Comparison of ENCODE assay signal across 14 mouse cellular contexts in genomic region chr3:18645927-18646326, GRCm38 (mm10).
A peak's percentile ranks its signal among the peaks of the same experiment; 100 is the strongest.
DNase-seq lines count a peak whose midpoint lies in the region; ATAC-seq and TF ChIP-seq lines count a peak whose summit lies in the region.
"Had no signal": no experiment of that assay in that cellular context is flagged by ENCODE, and none has a peak within 500 bp of the region (broad histone marks: within the 10 kb centered on the region; RNA-seq: fewer than 3 reads in every experiment).

No protein-coding gene starts in this region.

- H3K27me3 ChIP-seq in hindbrain, embryonic 16.5 days (replicated peaks; ENCODE audit: control insufficient read depth, insufficient read depth, low read length): no peaks in the 10 kb centered on the region
- H3K27me3 ChIP-seq in hindbrain, embryonic 11.5 days (ENCODE audit: control insufficient read depth, insufficient read depth, low read length): no peaks in the 10 kb centered on the region
- H3K27me3 ChIP-seq in hindbrain, postnatal 0 days (ENCODE audit: insufficient read depth, low read length): no peaks in the 10 kb centered on the region
- H3K27me3 ChIP-seq: limb, embryonic 15.5 days had no signal

- peak; percentile 67; the same call in 1 of the 2 replicates for ATAC-seq in hindbrain, embryonic 16.5 days
- ATAC-seq in hindbrain, embryonic 11.5 days (ENCODE audit: low FRiP score): no peak
- peak; percentile 38; the same call in 1 of the 2 replicates for ATAC-seq in hindbrain, postnatal 0 days
- ATAC-seq: activated CD4-positive, CD25-positive, alpha-beta regulatory T cell, adult 4 months; forebrain, embryonic 14.5 days; liver, postnatal 0 days had no signal

- H3K9me3 ChIP-seq in hindbrain, embryonic 16.5 days (ENCODE audit: control insufficient read depth, low read length): no peaks in the 10 kb centered on the region
- H3K9me3 ChIP-seq in hindbrain, embryonic 11.5 days (ENCODE audit: control insufficient read depth, low read length): no peaks in the 10 kb centered on the region
- H3K9me3 ChIP-seq in hindbrain, postnatal 0 days (ENCODE audit: low read length): no peaks in the 10 kb centered on the region
- H3K9me3 ChIP-seq: limb, embryonic 15.5 days had no signal

- no peak overlapping the region for H3K9ac ChIP-seq in hindbrain, embryonic 16.5 days (ENCODE audit: low read depth, low read length)
- H3K9ac ChIP-seq in hindbrain, embryonic 11.5 days (ENCODE audit: low read depth, low read length): no peak overlapping the region
- H3K9ac ChIP-seq in hindbrain, postnatal 0 days (replicated peaks; ENCODE audit: low read length): no peak overlapping the region
- H3K9ac ChIP-seq: limb, embryonic 15.5 days; liver, postnatal 0 days had no signal

- TF ChIP-seq CTCF in hindbrain, postnatal 0 days (IDR thresholded peaks at IDR 0.05; ENCODE audit: low read depth): no peak

- H3K27ac ChIP-seq in hindbrain, embryonic 16.5 days (ENCODE audit: low read depth, low read length): no peak overlapping the region
- no peak overlapping the region for H3K27ac ChIP-seq in hindbrain, embryonic 11.5 days (ENCODE audit: low read depth, low read length)
- H3K27ac ChIP-seq in hindbrain, postnatal 0 days: no peak overlapping the region
- H3K27ac ChIP-seq: limb, embryonic 15.5 days; macrophage had no signal

- H3K4me1 ChIP-seq in hindbrain, embryonic 16.5 days (ENCODE audit: control insufficient read depth, insufficient read depth, low read depth, low read length): no peaks in the 10 kb centered on the region
- H3K4me1 ChIP-seq in hindbrain, embryonic 11.5 days (replicated peaks; ENCODE audit: control insufficient read depth, insufficient read depth, low read length): no peaks in the 10 kb centered on the region
- H3K4me1 ChIP-seq in hindbrain, postnatal 0 days (ENCODE audit: insufficient read depth, low read length): no peaks in the 10 kb centered on the region
- H3K4me1 ChIP-seq: limb, embryonic 15.5 days had no signal

- DNase-seq in hindbrain, embryonic 11.5 days (ENCODE audit: low spot score): no peak
- DNase-seq in ES-CJ7 (ENCODE audit: low read depth, low spot score): peak; percentile 26
- DNase-seq in cerebellum, adult 11-12 months: peak; percentile 48
- DNase-seq in hindbrain, postnatal 0 days (ENCODE audit: low spot score): peak; percentile 27
- no peak for DNase-seq in right cerebral cortex, postnatal 14 days
- DNase-seq in spleen, adult 18-20 months: no peak
- DNase-seq: kidney, adult 8-10 months; liver, postnatal 0 days had no signal

- H3K4me2 ChIP-seq in hindbrain, embryonic 16.5 days (ENCODE audit: low read length): no peak overlapping the region
- no peak overlapping the region for H3K4me2 ChIP-seq in hindbrain, embryonic 11.5 days (replicated peaks; ENCODE audit: low read depth, low read length)
- no peak overlapping the region for H3K4me2 ChIP-seq in hindbrain, postnatal 0 days (ENCODE audit: low read depth, low read length)
- H3K4me2 ChIP-seq: limb, embryonic 15.5 days had no signal

- H3K4me3 ChIP-seq in hindbrain, embryonic 16.5 days (ENCODE audit: low read length): no peak overlapping the region
- no peak overlapping the region for H3K4me3 ChIP-seq in hindbrain, embryonic 11.5 days (ENCODE audit: low read depth, low read length)
- no peak overlapping the region for H3K4me3 ChIP-seq in hindbrain, postnatal 0 days (ENCODE audit: low read length)
- H3K4me3 ChIP-seq: limb, embryonic 15.5 days; myocyte had no signal

- 55% methylated on average over 7 of the region's 7 CpGs for WGBS in hindbrain, embryonic 16.5 days
- WGBS in hindbrain, embryonic 11.5 days: 67% methylated on average over 7 of the region's 7 CpGs
- 50% methylated on average over 7 of the region's 7 CpGs for WGBS in hindbrain, postnatal 0 days

- no peaks in the 10 kb centered on the region for H3K36me3 ChIP-seq in hindbrain, embryonic 16.5 days (ENCODE audit: control insufficient read depth, insufficient read depth, low read length)
- H3K36me3 ChIP-seq in hindbrain, embryonic 11.5 days (ENCODE audit: control insufficient read depth, insufficient read depth, low read length): no peaks in the 10 kb centered on the region
- H3K36me3 ChIP-seq in hindbrain, postnatal 0 days (ENCODE audit: insufficient read depth, low read length): no peaks in the 10 kb centered on the region
- H3K36me3 ChIP-seq: limb, embryonic 15.5 days had no signal

Comparison
In these comparisons a context has a peak if more than half of its experiments do, and no peak if none do; other contexts are left out.
1. DNase-seq: peak in ES-CJ7 (single experiment), cerebellum, adult 11-12 months (single experiment) and hindbrain, postnatal 0 days (single experiment); none in hindbrain, embryonic 11.5 days (single experiment), right cerebral cortex, postnatal 14 days (single experiment) and spleen, adult 18-20 months (0 of 2).